Comparison of ENCODE assay signal across 24 mouse cellular contexts in genomic region chr16:8349148-8349547, GRCm38 (mm10).
A peak's percentile ranks its signal among the peaks of the same experiment; 100 is the strongest.
DNase-seq lines count a peak whose midpoint lies in the region; ATAC-seq and TF ChIP-seq lines count a peak whose summit lies in the region.
"Had no signal": no experiment of that assay in that cellular context is flagged by ENCODE, and none has a peak within 500 bp of the region (broad histone marks: within the 10 kb centered on the region; RNA-seq: fewer than 3 reads in every experiment).

No protein-coding gene starts in this region.

- no peak for TF ChIP-seq POLR2A in limb, embryonic 14.5 days (IDR thresholded peaks at IDR 0.05; ENCODE audit: borderline replicate concordance, extremely low read depth, insufficient read depth, insufficient read length)

- no peaks in the 10 kb centered on the region for H3K9me3 ChIP-seq in limb, embryonic 12.5 days
- H3K9me3 ChIP-seq in limb, embryonic 10.5 days (replicated peaks): no peaks in the 10 kb centered on the region
- H3K9me3 ChIP-seq in limb, embryonic 14.5 days (ENCODE audit: control insufficient read depth, low read length): no peaks in the 10 kb centered on the region
- no peaks in the 10 kb centered on the region for H3K9me3 ChIP-seq in stomach, postnatal 0 days (ENCODE audit: control insufficient read depth, low read length)
- H3K9me3 ChIP-seq in hindbrain, embryonic 11.5 days (ENCODE audit: control insufficient read depth, low read length): no peaks in the 10 kb centered on the region
- H3K9me3 ChIP-seq: embryonic facial prominence, embryonic 13.5 days; embryonic facial prominence, embryonic 15.5 days; forebrain, embryonic 10.5 days; forebrain, embryonic 12.5 days; G1E had no signal

- DNase-seq in limb, embryonic 10.5 days (ENCODE audit: low spot score): no peak
- no peak for DNase-seq in limb, embryonic 14.5 days (ENCODE audit: low spot score)
- DNase-seq in stomach, postnatal 0 days (ENCODE audit: low spot score): peak; percentile 4
- DNase-seq in hindbrain, embryonic 11.5 days (ENCODE audit: low spot score): no peak
- DNase-seq in B cell, adult 2 months: no peak
- DNase-seq: adrenal gland, adult 8-10 months; adrenal gland, postnatal 14 days; adrenal gland, postnatal 36 days; cerebellum, adult 8-10 months; cerebellum, postnatal 14 days; cerebellum, postnatal 36 days; embryo, embryonic 11 days had no signal

- 25% methylated on average over 3 of the region's 3 CpGs for WGBS in limb, embryonic 12.5 days
- 81% methylated on average over 3 of the region's 3 CpGs for WGBS in limb, embryonic 10.5 days
- 16% methylated on average over 3 of the region's 3 CpGs for WGBS in limb, embryonic 14.5 days
- 56% methylated on average over 3 of the region's 3 CpGs for WGBS in stomach, postnatal 0 days
- WGBS in hindbrain, embryonic 11.5 days: 89% methylated on average over 3 of the region's 3 CpGs

- no peaks in the 10 kb centered on the region for H3K27me3 ChIP-seq in limb, embryonic 12.5 days
- no peaks in the 10 kb centered on the region for H3K27me3 ChIP-seq in limb, embryonic 10.5 days (ENCODE audit: low read depth, poor library complexity, severe bottlenecking)
- no peaks in the 10 kb centered on the region for H3K27me3 ChIP-seq in limb, embryonic 14.5 days (ENCODE audit: control insufficient read depth, insufficient read depth, low read length)
- no peaks in the 10 kb centered on the region for H3K27me3 ChIP-seq in stomach, postnatal 0 days (ENCODE audit: control insufficient read depth, insufficient read depth, low read length)
- H3K27me3 ChIP-seq in hindbrain, embryonic 11.5 days (ENCODE audit: control insufficient read depth, insufficient read depth, low read length): no peaks in the 10 kb centered on the region
- H3K27me3 ChIP-seq: embryonic facial prominence, embryonic 13.5 days; embryonic facial prominence, embryonic 15.5 days; forebrain, embryonic 12.5 days; Patski had no signal

- peaks cover 27% of the 10 kb centered on the region for H3K4me1 ChIP-seq in limb, embryonic 12.5 days (replicated peaks)
- peaks cover 5% of the 10 kb centered on the region for H3K4me1 ChIP-seq in limb, embryonic 10.5 days
- peaks cover 11% of the 10 kb centered on the region for H3K4me1 ChIP-seq in limb, embryonic 14.5 days (ENCODE audit: control insufficient read depth, insufficient read depth, low read length)
- H3K4me1 ChIP-seq in stomach, postnatal 0 days (replicated peaks; ENCODE audit: control insufficient read depth, insufficient read depth): no peaks in the 10 kb centered on the region
- H3K4me1 ChIP-seq in hindbrain, embryonic 11.5 days (replicated peaks; ENCODE audit: control insufficient read depth, insufficient read depth, low read length): no peaks in the 10 kb centered on the region
- H3K4me1 ChIP-seq: embryonic facial prominence, embryonic 13.5 days; embryonic facial prominence, embryonic 15.5 days; forebrain, embryonic 12.5 days had no signal

- 0 out of 2 replicates have a peak overlapping the region, but pooled peaks have one; percentile 13 for H3K4me2 ChIP-seq in limb, embryonic 12.5 days
- H3K4me2 ChIP-seq in limb, embryonic 14.5 days (replicated peaks; ENCODE audit: low read depth, low read length, severe bottlenecking): no peak overlapping the region
- H3K4me2 ChIP-seq in stomach, postnatal 0 days (replicated peaks; ENCODE audit: low read depth): no peak overlapping the region
- H3K4me2 ChIP-seq in hindbrain, embryonic 11.5 days (replicated peaks; ENCODE audit: low read depth, low read length): no peak overlapping the region
- H3K4me2 ChIP-seq: embryonic facial prominence, embryonic 13.5 days; embryonic facial prominence, embryonic 15.5 days; forebrain, embryonic 12.5 days had no signal

- TF ChIP-seq CTCF in stomach, postnatal 0 days (IDR thresholded peaks at IDR 0.05; ENCODE audit: low read depth): no peak

- no peaks in the 10 kb centered on the region for H3K36me3 ChIP-seq in limb, embryonic 12.5 days
- H3K36me3 ChIP-seq in limb, embryonic 10.5 days: no peaks in the 10 kb centered on the region
- H3K36me3 ChIP-seq in limb, embryonic 14.5 days (ENCODE audit: control insufficient read depth, insufficient read depth, low read length): no peaks in the 10 kb centered on the region
- H3K36me3 ChIP-seq in stomach, postnatal 0 days (ENCODE audit: control insufficient read depth, insufficient read depth, low read length): no peaks in the 10 kb centered on the region
- H3K36me3 ChIP-seq in hindbrain, embryonic 11.5 days (ENCODE audit: control insufficient read depth, insufficient read depth, low read length): no peaks in the 10 kb centered on the region
- H3K36me3 ChIP-seq: embryonic facial prominence, embryonic 13.5 days; embryonic facial prominence, embryonic 15.5 days; forebrain, embryonic 10.5 days; forebrain, embryonic 12.5 days; G1E had no signal

- no peak for TF ChIP-seq EP300 in stomach, postnatal 0 days (optimal IDR thresholded peaks at IDR 0.05)

- H3K9ac ChIP-seq in limb, embryonic 12.5 days (replicated peaks): no peak overlapping the region
- H3K9ac ChIP-seq in limb, embryonic 14.5 days (ENCODE audit: low read depth, low read length, severe bottlenecking): no peak overlapping the region
- no peak overlapping the region for H3K9ac ChIP-seq in stomach, postnatal 0 days (ENCODE audit: low read length)
- H3K9ac ChIP-seq in hindbrain, embryonic 11.5 days (ENCODE audit: low read depth, low read length): no peak overlapping the region
- H3K9ac ChIP-seq: embryonic facial prominence, embryonic 13.5 days; embryonic facial prominence, embryonic 15.5 days; forebrain, embryonic 12.5 days had no signal

- ATAC-seq in limb, embryonic 12.5 days (ENCODE audit: insufficient number of reproducible peaks, insufficient read depth, low FRiP score, low TSS enrichment, low read depth): peak; percentile 78; the same call in 1 of the 2 replicates
- ATAC-seq in limb, embryonic 14.5 days (ENCODE audit: low FRiP score, low read depth): peak; percentile 68; the same call in 1 of the 2 replicates
- ATAC-seq in stomach, postnatal 0 days (ENCODE audit: low FRiP score, low TSS enrichment): no peak
- ATAC-seq in hindbrain, embryonic 11.5 days (ENCODE audit: low FRiP score): no peak
- ATAC-seq: activated CD4-positive, CD25-positive, alpha-beta regulatory T cell, adult 4 months; CD4-positive, CD25-positive, alpha-beta regulatory T cell, adult 4 months; forebrain, embryonic 14.5 days; forebrain, embryonic 16.5 days; Patski had no signal

- peak overlapping the region; percentile 86 for H3K27ac ChIP-seq in limb, embryonic 12.5 days
- H3K27ac ChIP-seq in limb, embryonic 10.5 days: no peak overlapping the region
- H3K27ac ChIP-seq in limb, embryonic 14.5 days (replicated peaks; ENCODE audit: low read depth, low read length): peak overlapping the region; percentile 65; the same call in 1 of the 2 replicates
- no peak overlapping the region for H3K27ac ChIP-seq in stomach, postnatal 0 days (replicated peaks)
- no peak overlapping the region for H3K27ac ChIP-seq in hindbrain, embryonic 11.5 days (ENCODE audit: low read depth, low read length)
- H3K27ac ChIP-seq: embryonic facial prominence, embryonic 13.5 days; embryonic facial prominence, embryonic 15.5 days; forebrain, embryonic 10.5 days; forebrain, embryonic 12.5 days had no signal

- no peak overlapping the region for H3K4me3 ChIP-seq in limb, embryonic 12.5 days (replicated peaks)
- no peak overlapping the region for H3K4me3 ChIP-seq in limb, embryonic 10.5 days
- no peak overlapping the region for H3K4me3 ChIP-seq in limb, embryonic 14.5 days (replicated peaks; ENCODE audit: low read length)
- H3K4me3 ChIP-seq in stomach, postnatal 0 days (ENCODE audit: low read depth, low read length): no peak overlapping the region
- H3K4me3 ChIP-seq in hindbrain, embryonic 11.5 days (ENCODE audit: low read depth, low read length): no peak overlapping the region
- H3K4me3 ChIP-seq: embryonic facial prominence, embryonic 13.5 days; embryonic facial prominence, embryonic 15.5 days; erythroblast, embryonic 14.5 days; forebrain, embryonic 10.5 days; forebrain, embryonic 12.5 days had no signal

Comparison
In these comparisons a context has a peak if more than half of its experiments do, and no peak if none do; other contexts are left out.
1. H3K27ac ChIP-seq: peak in limb, embryonic 12.5 days (single experiment) and limb, embryonic 14.5 days (single experiment); none in limb, embryonic 10.5 days (single experiment), stomach, postnatal 0 days (single experiment) and hindbrain, embryonic 11.5 days (single experiment).
2. ATAC-seq: peak in limb, embryonic 12.5 days (single experiment) and limb, embryonic 14.5 days (single experiment); none in stomach, postnatal 0 days (single experiment) and hindbrain, embryonic 11.5 days (single experiment).